Mouse (Mus musculus): ENCODE results near the gene Ascl4.

- TF ChIP-seq CTCF (IDR thresholded peaks at IDR 0.05; ENCODE audit: borderline replicate concordance, extremely low read depth, insufficient read depth, insufficient read length), result no peak
- no peak for TF ChIP-seq POLR2A (IDR thresholded peaks at IDR 0.05; ENCODE audit: borderline replicate concordance, extremely low read depth, insufficient read depth, insufficient read length, poor library complexity, severe bottlenecking)
Measured at GRCm38 (mm10) chr10:85956871-85957419, 29.5 kb downstream of the Ascl4 start.

Measured in brain, embryonic 14.5 days (tissue).